Mouse (Mus musculus) heart, postnatal 0 days (tissue): ENCODE results near the gene Anks1. TPM values are rescaled to one million over a fixed set of nuclear protein-coding genes. Genes with fewer than 3 reads are reported as not detected.

Source experiments
- ATAC-seq: fragments of 200-750 bp; cut with Nextera tagmentation; 2 replicates; pipeline ENCODE4 v1.8.0; 2017; ENCODE audit warnings: low read depth, moderate number of reproducible peaks, moderate library complexity; ENCODE audit not compliant: insufficient read depth
- DNase-seq: peaks from one replicate; pipeline ENCODE4 v3.0.0-alpha.2; 2016; ENCODE audit warnings: low spot score
- H3K27ac ChIP-seq: fragments of 300-500 bp; sonication (generic); 2 replicates; pipeline ENCODE4 v1.5.1; 2014; ENCODE audit warnings: low read depth, mild to moderate bottlenecking
- H3K27me3 ChIP-seq: fragments of 300-500 bp; sonication (generic); 2 replicates; pipeline ENCODE4 v1.6.1; 2014; ENCODE audit warnings: low read length, mixed read lengths; ENCODE audit not compliant: control insufficient read depth, insufficient read depth
- H3K36me3 ChIP-seq: fragments of 300-500 bp; sonication (generic); replicated peaks from 2 replicates; pipeline ENCODE4 v1.6.1; 2014; ENCODE audit warnings: low read length, mixed read lengths; ENCODE audit not compliant: control insufficient read depth, insufficient read depth
- H3K4me1 ChIP-seq: fragments of 300-500 bp; sonication (generic); 2 replicates; pipeline ENCODE4 v1.6.1; 2014; ENCODE audit warnings: antibody characterized with exemption; ENCODE audit not compliant: control insufficient read depth, insufficient read depth
- H3K4me2 ChIP-seq: fragments of 300-500 bp; sonication (generic); 2 replicates; pipeline ENCODE4 v1.6.1; 2014; ENCODE audit warnings: low read depth, mild to moderate bottlenecking, low read length, moderate library complexity
- H3K4me3 ChIP-seq: fragments of 300-500 bp; sonication (generic); 2 replicates; pipeline ENCODE4 v1.5.1; 2014; ENCODE audit warnings: low read depth, low read length
- H3K9ac ChIP-seq: fragments of 300-500 bp; sonication (generic); replicated peaks from 2 replicates; pipeline ENCODE4 v1.6.1; 2014; ENCODE audit warnings: low read depth, low read length, mixed read lengths
- H3K9me3 ChIP-seq: fragments of 300-500 bp; sonication (generic); replicated peaks from 2 replicates; pipeline ENCODE4 v1.6.1; 2016; ENCODE audit warnings: low read length; ENCODE audit not compliant: control insufficient read depth
- CTCF ChIP-seq: IDR thresholded peaks from 2 replicates; pipeline ENCODE4 v1.5.1; 2016; ENCODE audit warnings: antibody characterized with exemption, control low read depth, low read depth
- EP300 ChIP-seq: IDR thresholded peaks from 2 replicates; pipeline ENCODE4 v1.6.1; 2016; ENCODE audit warnings: antibody characterized with exemption, low read depth
- WGBS: fragments of 180-500 bp; shearing (Covaris S2); extraction: QIAGEN DNeasy Blood & Tissue Kit; methylation state at CpG from one replicate; pipeline ENCODE4 v1.1.7; 2014; 5-methylcytosine and 5-hydroxymethylcytosine counted together
- polyA plus RNA-seq: library from polyadenylated mRNA; unstranded; fragments of >200 nt; fragmentation: Nextera tagmentation; extraction: Ambion mirVana; gene quantifications from 2 replicates; pipeline ENCODE4 v1.2.1, GENCODE M21; 2015
- total RNA-seq: library from RNA; depleted of rRNA; stranded (reverse); fragments of >200 nt; gene quantifications from 2 replicates; pipeline ENCODE4 v1.2.3, GENCODE M21; 2014; ENCODE audit warnings: low replicate concordance

Anks1 gene
- total and polyA plus RNA-seq, 2 experiments from 2014 or later = 11.0 to 55.4 TPM

GRCm38 (mm10) chr17:28007179-28007811, 98.2 kb downstream of the Anks1 start:
- peaks cover 41% of the 10 kb centered on the region for H3K4me1 ChIP-seq
- WGBS = 6% methylated on average over 29 of the region's 29 CpGs
- ATAC-seq = peak; percentile 85

GRCm38 (mm10) chr17:28007857-28008564, 98.9 kb downstream of the Anks1 start:
- Histone ChIP-seq H3K4me2 (peak overlapping the region; percentile 80), H3K4me1 (peaks cover 47% of the 10 kb centered on the region), H3K9ac (peak overlapping the region; percentile 75), H3K27me3 (no peaks in the 10 kb centered on the region), H3K4me3 (peak overlapping the region; percentile 52), H3K9me3 (no peaks in the 10 kb centered on the region), H3K36me3 (no peaks in the 10 kb centered on the region; the same call in 1 of the 2 replicates), H3K27ac (peak overlapping the region; percentile 96)
- WGBS = 25% methylated on average over 27 of the region's 27 CpGs
- TF ChIP-seq CTCF (no peak), EP300 (no peak)
- DNase-seq (no peak), ATAC-seq (peak; percentile 50)

More at GRCm38 (mm10) chr17:28007179-28007811, 98.2 kb downstream of the Anks1 start:
- H3K9ac ChIP-seq = peak overlapping the region; percentile 75
- peak overlapping the region; percentile 96 for H3K27ac ChIP-seq
- no peaks in the 10 kb centered on the region; the same call in 1 of the 2 replicates for H3K36me3 ChIP-seq
- peak overlapping the region; percentile 80 for H3K4me2 ChIP-seq
- no peaks in the 10 kb centered on the region for H3K27me3 ChIP-seq
- peak overlapping the region; percentile 52 for H3K4me3 ChIP-seq
- peak; percentile 89 for DNase-seq
- TF ChIP-seq CTCF (no peak), EP300 (peak; percentile 26; the same call in 1 of the 2 replicates)
- no peaks in the 10 kb centered on the region for H3K9me3 ChIP-seq

- Histone ChIP-seq H3K4me2 (peak overlapping the region; percentile 80), H3K27ac (peak overlapping the region; percentile 96), H3K27me3 (no peaks in the 10 kb centered on the region), H3K9ac (peak overlapping the region; percentile 75), H3K36me3 (no peaks in the 10 kb centered on the region; the same call in 1 of the 2 replicates), H3K4me1 (peaks cover 53% of the 10 kb centered on the region), H3K9me3 (no peaks in the 10 kb centered on the region), H3K4me3 (peak overlapping the region; percentile 52)
- DNase-seq = no peak
- TF ChIP-seq EP300 = no peak
- no peak for TF ChIP-seq CTCF
- 56% methylated on average over 8 of the region's 8 CpGs for WGBS
- ATAC-seq = no peak
Measured at GRCm38 (mm10) chr17:28008565-28008981, 99.5 kb downstream of the Anks1 start.

GRCm38 (mm10) chr17:28009066-28009715, 100.1 kb downstream of the Anks1 start:
- H3K4me3 ChIP-seq = peak overlapping the region; percentile 52
- no peaks in the 10 kb centered on the region for H3K27me3 ChIP-seq
- ATAC-seq = no peak
- H3K4me1 ChIP-seq = peaks cover 59% of the 10 kb centered on the region
- TF ChIP-seq EP300 (no peak), CTCF (no peak)
- no peaks in the 10 kb centered on the region for H3K9me3 ChIP-seq
- H3K27ac ChIP-seq = peak overlapping the region; percentile 96
- no peak for DNase-seq
- H3K4me2 ChIP-seq = peak overlapping the region; percentile 80
- H3K36me3 ChIP-seq = no peaks in the 10 kb centered on the region; the same call in 1 of the 2 replicates
- H3K9ac ChIP-seq = peak overlapping the region; percentile 75
- 69% methylated on average over 10 of the region's 10 CpGs for WGBS

- peak overlapping the region; percentile 80 for H3K4me2 ChIP-seq
- TF ChIP-seq EP300 = no peak
- TF ChIP-seq CTCF = no peak
- peak overlapping the region; percentile 52 for H3K4me3 ChIP-seq
- no peaks in the 10 kb centered on the region for H3K9me3 ChIP-seq
- H3K4me1 ChIP-seq = peaks cover 65% of the 10 kb centered on the region
- DNase-seq = no peak
- H3K27me3 ChIP-seq = no peaks in the 10 kb centered on the region
- 65% methylated on average over 7 of the region's 7 CpGs for WGBS
- H3K27ac ChIP-seq = peak overlapping the region; percentile 96; the same call in 1 of the 2 replicates
- H3K9ac ChIP-seq = peak overlapping the region; percentile 75
- H3K36me3 ChIP-seq = no peaks in the 10 kb centered on the region; the same call in 1 of the 2 replicates
- ATAC-seq = no peak
Measured at GRCm38 (mm10) chr17:28009716-28010114, 100.6 kb downstream of the Anks1 start.
